Mouse (Mus musculus): ENCODE data around the gene Als2cl.

The Als2cl gene

DNA sequence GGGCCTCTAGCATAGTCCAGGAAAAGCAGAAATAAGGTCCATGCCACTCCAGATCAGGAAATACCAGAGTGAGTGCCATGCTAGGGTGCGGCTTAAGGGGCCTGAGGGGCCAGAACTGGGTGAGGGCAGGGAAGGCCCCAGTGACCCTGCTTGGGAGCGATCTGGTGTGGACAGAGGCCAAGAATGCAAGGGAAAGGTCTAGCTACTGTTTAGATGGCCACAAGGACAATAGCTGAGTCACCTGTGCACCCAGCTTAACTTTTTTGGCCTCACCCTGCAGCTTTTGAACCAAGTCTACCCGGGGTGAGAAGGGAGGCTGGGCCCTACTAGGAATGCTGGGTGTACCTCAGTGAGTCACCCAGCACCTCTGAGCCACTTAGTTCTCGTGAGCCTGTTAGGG lies 1.1 kb downstream of the Als2cl start:
- DNase-seq (ENCODE audit: low spot score) = no peak

DNA sequence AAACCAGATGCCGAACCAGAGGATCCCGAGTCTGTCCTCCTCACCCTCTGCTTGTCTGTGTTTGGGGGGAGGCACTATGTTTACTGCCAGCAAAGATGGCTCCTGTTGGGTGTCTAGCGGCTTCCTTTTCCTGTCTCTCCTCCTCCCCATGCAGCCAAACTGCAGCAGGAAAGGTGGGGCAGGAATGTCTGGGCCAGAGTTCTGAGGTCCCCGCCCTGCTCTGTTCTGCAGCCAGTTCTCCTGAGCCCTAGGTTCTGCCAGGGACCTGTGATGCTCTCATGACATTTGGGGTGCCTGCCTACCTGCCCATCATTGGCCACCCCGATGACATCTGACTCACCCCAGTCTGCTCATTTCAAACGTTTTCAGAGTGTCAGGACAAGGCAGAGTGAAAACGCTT lies 2.3 kb downstream of the Als2cl start:
- DNase-seq (ENCODE audit: low spot score) = no peak

DNA sequence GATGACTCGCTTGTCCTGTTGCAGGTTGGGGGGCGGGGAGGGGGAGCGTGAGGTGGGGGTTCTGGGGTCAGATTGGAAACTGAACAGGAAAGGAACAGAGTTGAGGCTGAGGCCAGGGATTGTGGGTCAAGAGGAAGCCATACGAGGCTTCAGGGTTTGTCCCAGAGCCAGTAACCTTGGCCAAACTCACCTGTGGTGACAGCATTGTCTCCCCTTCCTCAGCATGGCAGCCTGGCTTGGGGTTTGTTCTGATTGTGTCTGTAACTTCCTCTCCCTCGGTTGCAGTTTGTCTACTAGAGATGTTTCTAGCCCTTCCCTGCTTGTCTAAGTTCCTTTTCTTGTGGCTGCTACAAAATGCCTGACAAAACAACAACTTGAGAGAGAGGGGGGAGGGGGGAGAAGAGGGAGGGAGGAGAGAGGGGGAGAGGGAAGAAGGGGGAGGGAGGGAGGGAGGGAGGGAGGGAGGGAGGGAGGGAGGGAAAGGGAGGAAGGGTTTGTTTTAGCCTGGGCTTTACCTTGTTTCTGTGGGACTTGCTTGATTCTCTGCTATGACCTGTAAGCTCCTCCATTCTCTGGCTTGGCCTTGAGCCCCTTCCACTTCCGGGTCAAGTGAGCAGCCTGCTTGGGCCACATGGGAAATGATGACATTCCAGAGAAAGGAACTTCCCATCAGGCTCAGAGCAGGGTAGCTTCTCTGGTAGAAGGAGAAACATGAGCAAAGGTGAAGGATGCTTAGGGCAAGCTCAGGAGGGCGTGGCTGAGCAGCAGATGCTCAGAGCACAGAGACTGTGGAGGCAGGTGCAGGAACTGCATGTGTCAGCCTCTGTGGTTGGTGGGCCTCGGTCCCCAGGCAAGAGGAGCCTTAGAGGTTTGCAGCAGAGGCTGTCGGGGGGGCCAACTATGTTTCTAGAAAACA lies 8.0 kb downstream of the Als2cl start:
- DNase-seq (ENCODE audit: low spot score) = no peak

DNA sequence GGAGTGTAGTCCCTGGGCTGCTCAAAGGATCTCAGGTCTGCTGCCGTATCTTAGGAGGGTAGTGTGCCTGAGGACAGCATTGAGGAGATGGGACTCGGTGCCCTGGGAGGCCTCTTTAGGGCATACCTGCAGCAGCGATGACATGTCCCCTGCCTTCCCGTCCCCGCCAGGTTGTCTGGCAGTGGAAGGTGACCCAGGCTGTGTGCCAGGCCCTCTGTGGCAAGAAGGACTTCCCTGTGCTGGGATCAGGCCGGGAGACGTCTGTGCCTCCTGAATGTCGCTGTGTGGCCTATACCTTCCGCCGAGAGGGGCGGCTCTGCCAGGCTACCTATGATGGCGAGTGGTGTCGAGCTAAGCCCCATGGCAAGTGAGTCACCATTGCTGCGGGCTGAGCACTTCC lies 9.3 kb downstream of the Als2cl start:
- DNase-seq (ENCODE audit: low spot score) = no peak

DNA sequence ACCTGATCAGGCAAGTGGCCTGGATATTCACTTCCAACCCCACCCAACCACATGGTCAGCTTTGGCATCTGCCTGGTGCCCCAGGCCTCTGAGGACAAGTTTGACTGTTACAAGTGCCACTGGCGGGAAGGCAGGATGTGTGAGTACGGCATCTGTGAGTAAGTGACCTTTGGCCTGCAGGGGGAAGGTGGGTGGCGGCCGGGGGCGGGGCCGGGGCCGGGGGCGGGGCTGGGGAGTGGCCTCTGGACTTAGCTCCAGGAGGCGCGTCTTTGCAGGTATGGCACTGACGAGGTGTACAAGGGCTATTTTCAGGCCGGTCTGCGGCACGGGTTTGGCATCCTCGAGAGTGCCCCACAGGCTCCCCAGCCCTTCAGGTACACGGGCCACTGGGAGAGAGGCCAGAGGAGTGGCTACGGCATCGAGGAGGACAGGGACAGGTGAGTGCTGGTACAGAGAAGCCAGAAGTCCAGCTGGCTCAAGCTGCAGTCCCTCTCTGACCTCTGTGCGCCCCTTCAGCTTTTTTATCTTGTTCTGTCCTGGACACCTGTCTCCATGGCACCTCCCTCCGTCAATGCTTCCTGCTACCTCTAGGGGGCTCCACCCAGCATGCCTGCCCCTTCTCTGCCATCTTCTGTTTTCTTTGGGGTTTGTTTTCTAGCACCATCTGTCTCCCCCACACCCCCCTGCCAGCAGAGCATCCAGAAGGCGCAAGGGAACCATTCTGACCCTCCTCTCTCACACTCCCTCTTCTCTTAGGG lies 10.5 kb downstream of the Als2cl start:
- no peak for DNase-seq (ENCODE audit: low spot score)

DNA sequence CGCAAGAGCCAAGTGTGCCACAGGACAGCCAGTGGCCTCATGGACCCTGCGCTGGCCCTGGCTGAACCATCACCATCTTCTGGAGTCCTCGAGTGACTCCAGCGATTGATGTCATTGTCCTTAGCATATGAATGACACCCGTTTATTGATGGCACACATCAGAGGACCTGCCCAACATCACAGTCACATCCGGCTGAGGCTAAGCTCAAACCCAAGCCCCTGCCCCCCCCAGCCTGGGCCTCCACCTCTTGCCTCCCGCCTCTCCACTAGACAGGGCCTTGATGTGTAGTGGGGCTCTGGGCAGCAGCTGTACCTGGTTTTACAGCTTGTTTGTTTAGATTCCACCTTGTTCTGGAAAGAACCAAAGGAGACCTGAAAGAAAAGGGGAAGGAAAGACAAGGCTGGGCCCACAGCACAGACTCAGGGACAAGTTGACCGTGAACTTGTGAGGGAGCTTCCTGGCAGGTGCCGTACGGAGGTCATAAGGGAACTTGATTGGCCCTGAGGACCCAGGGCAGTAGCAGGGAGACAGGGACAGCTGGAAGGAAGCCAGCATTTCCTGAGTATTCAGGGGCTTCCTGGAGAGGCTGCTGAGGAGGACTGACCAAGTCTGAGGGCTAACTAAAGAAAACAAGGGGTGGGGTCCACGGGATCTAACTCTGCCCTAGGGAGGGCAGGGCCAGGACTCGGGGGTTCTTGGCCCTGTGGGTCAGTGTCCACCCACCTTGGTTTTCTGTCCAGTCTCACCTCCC lies 11.6 kb downstream of the Als2cl start:
- no peak for DNase-seq (ENCODE audit: low spot score)

DNA sequence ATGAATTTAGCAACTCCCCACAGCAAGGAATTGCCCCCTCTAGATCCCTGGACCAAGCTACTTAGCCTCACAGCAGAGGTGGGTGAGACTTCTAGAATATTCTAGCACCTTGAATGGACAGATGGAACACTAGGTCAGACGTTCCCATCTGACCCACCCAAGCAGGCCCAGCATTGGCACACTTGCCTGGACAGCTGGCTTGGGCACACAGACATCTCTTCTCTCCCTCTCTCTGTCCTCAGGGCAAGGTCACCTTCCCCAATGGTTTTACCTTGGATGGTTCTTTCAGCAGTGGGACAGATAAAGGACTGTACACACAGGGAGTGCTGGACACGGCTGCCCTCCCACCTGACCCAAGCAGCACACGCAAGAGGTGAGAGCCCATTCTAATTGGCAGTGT lies 12.9 kb downstream of the Als2cl start:
- DNase-seq (ENCODE audit: low spot score) = no peak

DNA sequence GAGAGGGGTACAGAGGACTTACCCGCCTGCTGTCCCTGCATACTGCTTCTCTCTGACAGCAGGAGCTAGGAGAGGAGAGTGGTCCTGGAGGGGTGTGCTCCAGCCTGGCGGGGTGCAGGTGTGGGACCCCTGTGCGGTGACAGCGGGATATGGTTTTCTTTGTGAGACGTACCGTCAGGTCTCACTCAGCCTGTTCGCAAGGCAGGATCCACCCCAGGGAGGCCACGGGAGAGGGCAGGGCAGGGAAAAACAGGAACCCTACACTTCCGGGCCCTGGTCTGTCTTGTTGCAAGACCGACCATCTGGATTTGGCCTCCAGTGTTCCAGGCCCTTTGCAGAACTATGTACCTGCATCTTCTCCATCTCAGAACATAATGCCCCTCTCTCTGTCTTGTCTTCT lies 13.8 kb downstream of the Als2cl start:
- DNase-seq (ENCODE audit: low spot score) = no peak

DNA sequence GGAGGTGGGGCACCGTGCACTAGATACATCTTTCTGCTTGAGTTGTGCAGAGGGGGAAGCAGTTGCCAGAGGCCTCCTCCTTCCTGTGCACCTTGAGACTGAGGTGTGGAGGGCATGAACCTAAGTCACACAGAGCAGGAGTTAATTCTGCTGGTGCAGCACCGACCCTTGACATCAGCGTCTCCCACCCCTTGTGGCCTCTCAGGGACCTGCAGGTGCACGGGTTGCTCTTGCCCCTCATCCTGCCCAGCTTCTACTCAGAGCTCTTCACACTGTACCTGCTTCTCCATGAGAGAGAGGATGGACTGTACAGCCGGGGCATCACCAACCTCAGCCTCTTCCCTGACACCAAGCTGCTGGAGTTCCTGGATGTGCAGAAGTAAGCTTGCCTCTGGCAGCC lies 15.8 kb downstream of the Als2cl start:
- DNase-seq (ENCODE audit: low spot score) = no peak

DNA sequence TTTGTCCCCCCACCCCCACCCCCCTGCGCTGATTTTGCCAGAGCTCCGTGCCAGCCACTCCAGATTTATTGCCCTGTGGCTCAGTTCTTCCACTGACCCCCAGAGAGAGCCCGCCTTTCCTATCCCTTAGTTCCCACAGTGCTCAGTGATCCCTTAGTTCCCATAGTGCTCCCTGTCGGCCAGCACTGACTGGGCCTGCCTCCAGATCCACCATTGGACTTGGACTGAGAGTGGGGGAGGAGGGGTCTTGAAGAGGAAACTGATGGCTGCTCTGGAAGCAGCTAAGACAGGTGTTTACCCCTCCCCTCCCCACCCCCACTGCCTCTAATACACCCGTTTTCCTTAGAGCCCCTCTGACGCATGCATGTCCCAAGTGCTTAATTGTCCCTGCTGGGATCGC lies 16.3 kb downstream of the Als2cl start:
- no peak for DNase-seq (ENCODE audit: low spot score)

DNA sequence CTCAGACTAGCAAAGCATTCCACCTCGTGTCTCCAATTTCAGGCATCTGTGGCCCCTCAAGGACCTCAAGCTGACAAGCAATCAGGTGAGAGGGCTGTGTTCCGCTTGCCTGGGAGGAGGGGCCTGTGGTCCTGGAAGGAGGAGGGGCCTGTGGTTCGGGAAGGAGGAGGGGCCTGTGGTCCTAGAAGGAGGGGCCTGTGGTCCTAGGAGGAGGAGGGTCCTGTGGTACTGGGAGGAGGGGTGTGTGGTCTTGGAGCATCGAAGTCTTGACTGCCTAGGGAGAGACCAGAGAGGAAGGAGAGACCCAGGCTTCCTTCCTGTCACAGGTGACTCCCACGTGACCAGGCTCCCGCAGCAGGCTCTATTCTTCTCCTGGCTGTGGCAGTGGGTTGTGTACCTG lies 16.9 kb downstream of the Als2cl start:
- no peak for DNase-seq (ENCODE audit: low spot score)

DNA sequence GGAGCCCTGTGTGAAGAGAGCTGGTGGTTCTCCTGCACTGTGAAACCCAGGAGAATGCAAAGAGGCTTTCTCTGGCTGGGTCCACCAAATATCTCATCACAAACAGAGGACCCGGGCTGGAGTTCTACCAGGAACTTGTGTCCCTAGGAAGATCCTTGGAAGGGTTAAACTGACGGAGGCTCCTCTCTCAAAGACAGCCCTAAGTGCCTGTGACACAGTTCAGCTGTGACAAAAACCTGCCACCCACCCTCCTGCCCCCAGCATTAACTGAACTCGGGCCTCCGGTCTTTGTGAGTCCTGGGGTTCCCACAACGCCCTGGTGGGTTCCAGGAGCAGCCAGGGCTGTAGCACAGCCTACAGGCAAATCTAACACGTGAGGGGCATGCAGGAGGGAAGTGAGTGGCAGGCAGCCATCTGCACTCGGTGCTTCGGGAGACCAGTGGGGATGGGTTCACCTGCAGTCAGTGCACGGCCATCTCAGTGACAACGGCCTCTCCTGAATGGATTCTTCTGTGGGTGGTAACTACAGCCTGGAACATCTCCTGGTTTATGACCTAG lies 19.9 kb downstream of the Als2cl start:
- DNase-seq (ENCODE audit: low spot score) = no peak

DNA sequence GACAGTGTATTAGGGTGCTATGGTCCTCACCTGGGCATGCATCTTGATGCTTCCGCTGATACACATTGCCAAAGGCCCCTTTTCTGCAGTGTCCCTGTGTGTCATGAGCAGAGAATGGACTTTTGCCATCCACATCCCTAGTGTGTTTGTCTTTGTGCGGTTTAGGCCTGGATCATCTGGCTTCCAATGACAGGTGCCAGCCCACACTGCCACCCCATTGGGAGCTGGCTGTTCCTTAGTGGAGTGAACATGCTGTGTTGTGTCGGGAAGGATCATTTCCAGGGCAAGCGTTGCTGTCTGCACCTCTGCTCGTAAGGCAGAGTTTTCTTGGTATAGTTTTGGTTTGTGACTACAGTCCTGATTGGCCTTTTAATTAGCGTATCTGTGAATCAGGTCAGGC lies 21.5 kb downstream of the Als2cl start:
- DNase-seq (ENCODE audit: low spot score) = no peak

DNA sequence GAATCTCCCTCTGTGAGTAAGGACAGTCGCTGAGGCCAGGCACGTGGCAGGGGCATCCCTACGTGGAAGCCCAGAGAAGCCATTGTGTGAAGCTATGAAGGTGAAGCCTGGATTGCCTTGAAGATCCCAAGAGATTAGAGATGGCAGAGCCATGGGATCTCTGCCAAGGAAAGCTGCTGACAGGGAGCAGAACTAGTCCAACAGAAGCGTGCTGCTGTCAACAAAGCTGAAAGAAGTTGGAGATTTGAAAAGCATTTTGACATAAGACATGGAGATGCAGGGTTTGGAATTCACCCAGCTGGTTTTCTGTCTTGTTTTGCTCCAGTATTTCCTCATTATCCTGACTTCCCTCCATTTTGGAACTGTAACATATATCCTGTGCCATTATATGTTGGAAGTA lies 22.6 kb downstream of the Als2cl start:
- DNase-seq (ENCODE audit: low spot score) = no peak

DNA sequence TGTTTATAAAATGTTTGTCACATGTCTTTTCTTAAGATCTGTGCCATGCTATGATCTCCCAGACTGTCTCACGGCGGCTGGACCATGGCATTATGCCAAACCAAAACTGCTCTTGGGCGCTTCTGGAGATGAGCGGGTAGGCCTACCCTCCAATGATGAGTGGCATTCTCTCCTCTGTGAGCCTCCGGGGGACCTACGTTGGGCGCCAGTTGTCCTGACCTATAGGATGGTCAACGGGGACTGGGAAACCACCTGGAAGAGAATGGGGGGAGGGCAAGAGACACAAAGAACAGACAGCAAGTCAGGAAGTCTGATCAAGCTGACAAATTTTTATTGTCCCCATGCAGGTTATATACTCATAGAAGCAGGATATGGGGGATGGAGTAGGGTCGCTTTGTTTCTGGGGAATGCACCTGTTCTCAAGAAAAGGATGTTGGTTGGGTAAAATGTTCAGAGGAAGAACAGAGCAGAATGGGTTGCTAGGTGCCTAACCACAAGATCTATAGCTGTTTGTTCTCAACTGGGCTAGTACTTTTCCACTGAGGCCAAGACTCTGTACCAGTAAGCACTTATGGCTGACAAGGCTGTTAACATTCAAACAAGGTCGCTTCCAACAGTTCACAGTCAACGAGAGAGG lies 27.6 kb downstream of the Als2cl start:
- DNase-seq (ENCODE audit: low spot score) = no peak

DNA sequence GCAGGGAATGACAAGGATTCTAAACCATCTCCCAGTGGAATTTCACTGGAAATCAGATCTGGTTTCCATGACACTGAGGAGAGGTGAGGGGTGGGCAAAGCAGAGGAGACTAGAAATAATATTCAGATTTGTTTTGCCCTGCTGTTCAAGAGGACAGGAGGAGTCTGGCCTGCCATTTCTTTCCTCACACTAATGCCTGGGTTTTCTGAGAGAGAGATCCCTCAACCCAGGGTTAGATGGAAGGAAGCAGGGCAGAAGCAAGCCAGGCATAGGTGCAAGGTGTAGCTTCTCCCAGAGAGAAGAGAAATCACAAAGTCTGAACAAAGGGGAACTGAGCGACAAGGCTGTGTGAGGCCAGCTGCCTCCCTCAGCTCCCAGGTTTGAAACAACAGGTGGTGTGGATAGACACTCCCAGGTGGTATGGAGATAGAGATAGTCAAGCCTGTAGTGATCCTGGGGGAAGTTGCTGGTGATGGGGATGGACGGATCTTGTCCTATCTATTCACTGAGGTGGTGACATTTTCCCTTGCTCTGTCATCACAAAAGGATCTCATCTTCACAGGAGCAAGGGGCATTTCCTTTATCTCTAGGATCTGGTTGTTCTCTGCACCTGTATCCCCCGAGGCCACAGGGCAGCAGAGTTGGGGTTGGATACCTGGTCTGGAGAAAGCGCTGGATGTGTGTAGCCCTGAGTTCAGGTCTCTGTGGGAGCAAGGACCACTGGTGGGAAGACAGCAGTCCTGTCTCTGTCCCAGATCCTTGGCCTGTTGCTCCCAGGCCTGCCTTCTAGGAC lies 28.4 kb downstream of the Als2cl start:
- DNase-seq (ENCODE audit: low spot score) = no peak

DNA sequence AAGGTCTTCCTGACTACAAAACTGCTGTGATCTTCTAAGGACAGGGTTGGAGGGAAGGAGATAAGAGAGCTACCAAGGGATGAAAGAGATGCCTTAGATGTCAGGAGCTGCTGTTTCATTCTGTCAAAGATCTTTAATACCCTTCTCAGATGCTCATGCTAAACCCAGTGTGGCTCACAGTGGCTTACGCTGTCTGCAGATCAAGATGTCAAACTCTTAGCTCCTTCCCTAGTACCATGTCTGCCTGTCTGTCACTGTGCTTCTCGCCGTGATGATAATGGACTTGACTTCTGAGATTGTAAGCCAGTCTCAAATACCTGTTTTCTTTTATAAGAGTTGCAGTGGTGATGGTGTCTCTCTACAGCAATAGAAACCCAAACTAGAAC lies 29.0 kb downstream of the Als2cl start:
- DNase-seq (ENCODE audit: low spot score) = no peak

DNA sequence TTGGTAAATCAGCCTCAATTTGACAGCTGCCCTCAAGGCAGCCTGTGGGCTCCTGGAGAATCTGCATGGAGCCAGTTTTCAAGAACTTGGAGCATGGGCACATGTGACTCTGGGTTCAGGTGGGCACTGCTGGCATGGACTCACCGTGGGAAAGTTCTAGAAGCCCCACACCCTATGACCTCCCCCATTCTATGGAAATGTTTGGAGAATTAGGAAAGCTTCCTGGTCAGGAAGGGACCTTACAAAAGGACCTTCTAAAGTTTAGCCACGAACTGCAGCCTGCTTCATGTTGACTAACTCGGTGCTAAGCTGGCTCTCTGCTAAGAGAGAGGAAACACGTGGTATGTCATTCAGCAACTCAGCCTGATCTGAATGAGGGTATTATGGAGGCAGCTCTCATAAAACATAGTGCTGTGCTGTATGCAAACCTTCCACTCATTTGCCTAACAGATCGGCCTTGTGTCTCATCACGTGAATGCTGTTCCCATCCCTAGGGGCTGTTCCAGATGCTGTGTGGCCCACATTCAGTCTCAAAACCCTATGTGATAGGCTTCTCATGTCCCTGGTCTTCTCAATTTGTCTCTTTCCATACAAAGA lies 29.8 kb downstream of the Als2cl start:
- DNase-seq (ENCODE audit: low spot score) = no peak

DNA sequence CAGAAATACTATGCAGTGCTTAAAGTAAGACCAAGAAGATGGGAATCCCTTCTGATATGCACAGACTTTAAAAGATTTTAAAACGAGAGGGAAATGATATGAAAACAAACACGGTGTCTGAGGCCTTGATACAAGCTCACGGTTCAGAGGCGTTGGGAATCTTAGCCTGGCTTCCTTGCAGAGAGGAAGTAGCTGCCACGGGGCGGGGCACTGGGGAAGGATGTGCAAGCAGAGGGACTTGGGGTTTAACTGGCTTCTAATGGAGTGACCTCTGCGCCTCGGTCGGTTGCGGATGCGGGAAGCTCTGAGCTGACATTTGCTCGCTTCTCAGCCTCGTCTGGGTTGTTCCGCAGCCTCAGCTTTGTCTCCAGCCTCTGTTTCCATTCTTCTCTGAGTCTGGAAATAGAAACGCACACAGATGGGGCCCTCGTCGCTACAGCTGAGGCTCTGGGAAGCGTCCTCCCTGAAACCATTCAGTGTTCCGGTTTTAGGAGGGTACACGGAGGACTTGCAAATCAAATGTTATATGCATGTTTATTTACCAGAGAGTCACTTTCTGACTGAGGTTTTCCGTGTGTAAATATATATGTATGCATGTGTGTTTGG lies 35.1 kb downstream of the Als2cl start:
- no peak for DNase-seq (ENCODE audit: low spot score)

DNA sequence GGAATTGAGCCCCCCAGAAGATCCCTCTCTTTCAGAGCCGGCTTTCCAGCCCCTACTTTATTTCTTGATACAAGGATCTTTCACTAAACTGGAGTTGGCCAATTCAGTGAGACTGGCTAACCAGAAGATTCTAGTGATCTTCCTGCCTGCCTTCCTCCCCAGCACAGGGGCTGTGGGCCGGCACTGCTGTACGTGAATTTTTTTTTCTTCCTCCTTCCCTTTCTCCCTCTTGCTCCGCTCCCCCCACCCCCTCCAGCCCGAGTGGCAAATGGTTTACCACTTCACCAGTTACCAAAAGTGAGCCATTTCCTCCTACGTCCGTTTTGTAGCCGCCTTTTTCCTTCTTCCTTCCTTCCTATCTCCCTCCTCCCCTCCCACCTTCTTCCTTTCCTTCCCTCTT lies 35.8 kb downstream of the Als2cl start:
- DNase-seq (ENCODE audit: low spot score) = no peak
